Mouse (Mus musculus) limb, embryonic 13.5 days (tissue): ENCODE measurements around the gene Yju2. TPM values are rescaled to one million over a fixed set of nuclear protein-coding genes. Genes with fewer than 3 reads are reported as not detected.
"Not testable (repeated sequence)": the region's sequence is repeated elsewhere in the genome, so short reads cannot be mapped to it uniquely, and the experiment has no call there.

ENCODE experiments used
- ATAC-seq: fragments of 200-750 bp; cut with Nextera tagmentation; 2 replicates; pipeline ENCODE4 v1.8.0; 2017; ENCODE audit warnings: low read depth, moderate number of reproducible peaks, moderate TSS enrichment; ENCODE audit not compliant: low FRiP score
- H3K27ac ChIP-seq: fragments of 300-500 bp; sonication (generic); 2 replicates; pipeline ENCODE4 v1.5.1; 2015; ENCODE audit warnings: inconsistent platforms, mild to moderate bottlenecking, moderate library complexity
- H3K27me3 ChIP-seq: fragments of 300-500 bp; sonication (generic); 2 replicates; pipeline ENCODE4 v1.6.1; 2015; ENCODE audit warnings: mild to moderate bottlenecking, inconsistent platforms
- H3K36me3 ChIP-seq: fragments of 300-500 bp; sonication (generic); 2 replicates; pipeline ENCODE4 v1.6.1; 2015; ENCODE audit warnings: inconsistent platforms, mild to moderate bottlenecking, moderate library complexity
- H3K4me1 ChIP-seq: fragments of 300-500 bp; sonication (generic); 2 replicates; pipeline ENCODE4 v1.6.1; 2015; ENCODE audit warnings: inconsistent platforms
- H3K4me2 ChIP-seq: fragments of 300-500 bp; sonication (generic); replicated peaks from 2 replicates; pipeline ENCODE4 v1.6.1; 2015; ENCODE audit warnings: inconsistent platforms, mild to moderate bottlenecking, moderate library complexity
- H3K4me3 ChIP-seq: fragments of 300-500 bp; sonication (generic); 2 replicates; pipeline ENCODE4 v1.5.1; 2015; ENCODE audit warnings: moderate library complexity, mild to moderate bottlenecking, inconsistent platforms
- H3K9ac ChIP-seq: fragments of 300-500 bp; sonication (generic); 2 replicates; pipeline ENCODE4 v1.6.1; 2015; ENCODE audit warnings: mild to moderate bottlenecking, inconsistent platforms
- H3K9me3 ChIP-seq: fragments of 300-500 bp; sonication (generic); 2 replicates; pipeline ENCODE4 v1.6.1; 2016; ENCODE audit warnings: inconsistent platforms
- WGBS: fragments of 180-500 bp; shearing (Covaris S2); methylation state at CpG from one replicate; pipeline ENCODE4 v1.1.7; 2015; 5-methylcytosine and 5-hydroxymethylcytosine counted together
- polyA plus RNA-seq: library from polyadenylated mRNA; unstranded; fragments of >200 nt; fragmentation: Nextera tagmentation; extraction: Ambion mirVana; gene quantifications from 2 replicates; pipeline ENCODE4 v1.2.1, GENCODE M21; 2015

Yju2 gene
- polyA plus RNA-seq: 25.5 and 27.8 TPM in 2 replicates

GRCm38 (mm10) chr17:55958918-55959728 lies at the start of gene Yju2:
TSS of gene Yju2 (plus strand) at chr17:55959099.
- no peaks in the 10 kb centered on the region for H3K9me3 ChIP-seq
- peak within 1 kb of the TSS; percentile 51 for H3K4me3 ChIP-seq
- peak within 1 kb of the TSS; percentile 78 for H3K4me2 ChIP-seq
- H3K27ac ChIP-seq: peak within 1 kb of the TSS; percentile 90
- H3K9ac ChIP-seq: peak within 1 kb of the TSS; percentile 70
- peak; percentile 93 for ATAC-seq
- H3K27me3 ChIP-seq: peaks cover 17% of the 10 kb centered on the region
- peaks cover 29% of the 10 kb centered on the region for H3K4me1 ChIP-seq
- WGBS: under 1% methylated on average over 45 of the region's 46 CpGs
- H3K36me3 ChIP-seq: peaks cover 31% of the 10 kb centered on the region

DNA sequence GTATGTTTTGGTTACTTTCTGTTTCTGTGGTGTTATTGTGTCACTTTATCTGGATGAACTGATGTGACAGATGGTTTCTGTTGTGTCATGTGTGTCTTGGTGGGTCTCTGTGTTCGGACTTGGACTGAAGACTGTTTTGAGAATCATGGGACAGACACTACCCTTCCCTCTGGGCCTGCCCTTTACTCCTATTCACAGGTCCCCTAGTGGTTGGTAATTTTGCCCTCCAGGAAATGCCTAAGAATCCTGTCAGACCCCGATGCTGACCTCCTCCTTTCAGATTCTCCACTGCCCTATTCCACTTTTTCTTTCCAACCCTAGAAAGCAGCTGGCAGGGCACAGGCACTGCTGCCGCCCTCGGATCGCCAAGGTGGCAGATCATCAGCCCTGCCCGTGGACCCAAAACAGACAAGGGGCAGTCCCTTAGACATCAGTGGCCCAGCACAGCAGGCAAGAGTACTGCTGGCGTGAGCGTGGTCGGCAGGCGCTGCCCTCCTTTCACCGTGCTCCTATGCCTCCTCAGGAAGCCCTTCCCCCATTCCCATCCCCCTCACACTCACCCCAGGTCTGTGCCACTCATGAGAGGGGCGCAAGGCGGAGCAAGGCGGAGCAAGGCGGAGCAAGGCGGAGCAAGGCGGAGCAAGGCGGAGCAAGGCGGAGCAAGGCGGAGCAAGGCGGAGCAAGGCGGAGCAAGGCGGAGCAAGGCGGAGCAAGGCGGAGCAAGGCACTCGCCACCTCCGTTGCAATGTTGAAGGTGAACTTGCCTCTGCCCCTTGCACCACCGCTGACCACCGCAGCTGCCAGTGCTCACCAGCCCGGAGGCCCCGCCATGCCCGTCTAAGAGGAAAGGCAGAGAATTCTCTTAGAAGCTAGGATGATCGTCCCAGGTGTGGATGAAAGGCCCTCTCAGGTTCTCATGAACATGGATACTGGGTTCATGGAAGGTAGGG lies 27.1 kb upstream of the Yju2 start:
- Histone ChIP-seq H3K4me3 (peak overlapping the region; percentile 64), H3K27ac (peak overlapping the region; percentile 65), H3K9ac (peak overlapping the region; percentile 78), H3K9me3 (0 out of 2 replicates have a peak, but pooled peaks cover 3% of the 10 kb centered on the region), H3K4me2 (peak overlapping the region; percentile 75), H3K4me1 (0 out of 2 replicates have a peak, but pooled peaks cover 6% of the 10 kb centered on the region), H3K27me3 (no peaks in the 10 kb centered on the region), H3K36me3 (0 out of 2 replicates have a peak, but pooled peaks cover 3% of the 10 kb centered on the region)
- peak; percentile 97 for ATAC-seq
- WGBS: 3% methylated on average over 33 of the region's 33 CpGs

GRCm38 (mm10) chr17:55932635-55933034 lies 26.3 kb upstream of the Yju2 start:
- no peak for ATAC-seq
- H3K36me3 ChIP-seq: 0 out of 2 replicates have a peak, but pooled peaks cover 3% of the 10 kb centered on the region
- 0 out of 2 replicates have a peak, but pooled peaks cover 6% of the 10 kb centered on the region for H3K4me1 ChIP-seq
- 79% methylated on average over 2 of the region's 2 CpGs for WGBS
- H3K9ac ChIP-seq: peak overlapping the region; percentile 72; the same call in 1 of the 2 replicates
- peak overlapping the region; percentile 75 for H3K4me2 ChIP-seq
- H3K9me3 ChIP-seq: 0 out of 2 replicates have a peak, but pooled peaks cover 6% of the 10 kb centered on the region
- no peak overlapping the region for H3K27ac ChIP-seq
- H3K27me3 ChIP-seq: no peaks in the 10 kb centered on the region
- H3K4me3 ChIP-seq: peak overlapping the region; percentile 64

GRCm38 (mm10) chr17:55933191-55933590 lies 25.7 kb upstream of the Yju2 start:
- Histone ChIP-seq H3K27me3 (no peaks in the 10 kb centered on the region), H3K4me1 (0 out of 2 replicates have a peak, but pooled peaks cover 6% of the 10 kb centered on the region), H3K9ac (no peak overlapping the region), H3K4me3 (0 out of 2 replicates have a peak overlapping the region, but pooled peaks have one; percentile 64), H3K27ac (no peak overlapping the region), H3K36me3 (peaks cover 6% of the 10 kb centered on the region), H3K9me3 (0 out of 2 replicates have a peak, but pooled peaks cover 9% of the 10 kb centered on the region), H3K4me2 (peak overlapping the region; percentile 75)
- 94% methylated on average over 15 of the region's 15 CpGs for WGBS
- ATAC-seq: no peak

DNA sequence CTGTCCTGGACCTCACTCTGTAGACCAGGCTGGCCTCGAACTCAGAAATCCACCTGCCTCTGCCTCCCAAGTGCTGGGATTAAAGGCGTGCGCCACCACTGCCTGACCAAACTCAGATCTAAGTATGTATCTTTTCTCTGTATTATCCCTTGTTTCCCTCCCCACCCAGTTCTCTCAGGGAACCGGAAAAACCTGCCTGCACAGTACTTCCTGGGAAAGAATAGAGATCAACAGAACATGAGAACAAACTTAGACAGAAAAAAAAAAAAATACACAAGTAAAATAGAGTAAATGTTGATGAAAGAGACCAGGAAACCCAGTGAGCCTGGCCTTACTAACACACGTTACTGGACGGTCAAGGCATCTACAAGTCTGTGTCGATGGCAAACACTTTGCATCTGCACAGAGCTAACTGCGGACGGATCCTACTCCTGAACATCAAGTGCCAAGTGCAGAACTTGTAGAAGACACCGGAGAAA lies 14.5 kb upstream of the Yju2 start:
- peak overlapping the region; percentile 55; the same call in 1 of the 2 replicates for H3K27ac ChIP-seq
- not testable (repeated sequence) for ATAC-seq, H3K27me3 ChIP-seq, H3K4me1 ChIP-seq, H3K9me3 ChIP-seq
- peak overlapping the region; percentile 53 for H3K4me3 ChIP-seq
- H3K9ac ChIP-seq: peak overlapping the region; percentile 72; the same call in 1 of the 2 replicates
- 34% methylated on average over 10 of the region's 10 CpGs for WGBS
- peaks cover 18% of the 10 kb centered on the region for H3K36me3 ChIP-seq
- peak overlapping the region; percentile 83 for H3K4me2 ChIP-seq

DNA sequence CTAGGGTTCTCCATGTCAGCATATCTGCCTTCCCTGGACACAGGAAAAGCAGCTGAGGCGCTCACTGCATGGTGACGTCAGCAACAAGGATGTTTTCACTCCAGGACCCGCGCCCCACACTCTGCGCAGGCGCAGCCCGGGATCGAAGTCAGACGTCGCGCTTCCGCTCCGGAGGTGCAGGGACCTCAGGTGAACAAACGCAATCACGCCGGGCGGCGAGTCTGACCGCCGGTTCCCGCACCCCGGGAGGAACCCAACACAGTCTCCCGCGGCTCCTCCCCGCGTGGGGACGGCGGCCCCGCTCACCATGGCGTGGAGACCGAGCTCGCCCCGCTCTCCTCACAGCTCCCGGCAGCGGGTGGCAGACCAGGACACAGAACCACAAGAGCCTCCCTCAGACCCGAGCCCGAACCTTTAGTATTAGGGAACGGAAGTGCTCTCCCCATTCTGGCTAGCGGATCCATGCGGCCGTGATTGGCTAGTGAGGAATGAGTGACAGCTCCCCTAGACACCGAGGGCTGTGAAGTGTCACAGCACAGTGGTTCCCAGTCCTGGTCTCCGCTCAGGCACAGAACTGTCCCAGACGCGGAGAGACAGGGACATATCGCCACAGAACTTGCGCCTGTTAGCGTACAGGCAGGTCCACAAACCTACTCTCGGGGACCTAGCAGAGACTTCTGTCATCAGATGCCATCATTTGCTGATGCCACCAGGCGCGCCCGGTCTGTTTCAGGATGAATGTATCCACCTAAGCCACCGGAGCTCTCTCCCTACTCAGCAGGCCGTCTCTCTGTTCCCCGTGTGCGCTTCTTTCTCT lies 13.8 kb upstream of the Yju2 start:
- ATAC-seq: peak; percentile 96
- H3K4me1 ChIP-seq, H3K27me3 ChIP-seq, H3K9me3 ChIP-seq: not testable (repeated sequence)
- H3K4me2 ChIP-seq: peak overlapping the region; percentile 83
- H3K36me3 ChIP-seq: peaks cover 12% of the 10 kb centered on the region
- H3K4me3 ChIP-seq: peak overlapping the region; percentile 53
- under 1% methylated on average over 56 of the region's 56 CpGs for WGBS
- peak overlapping the region; percentile 72 for H3K9ac ChIP-seq
- peak overlapping the region; percentile 91 for H3K27ac ChIP-seq

- 20% methylated on average over 5 of the region's 5 CpGs for WGBS
- peaks cover 9% of the 10 kb centered on the region; the same call in 1 of the 2 replicates for H3K27me3 ChIP-seq
- peaks cover 6% of the 10 kb centered on the region for H3K36me3 ChIP-seq
- 0 out of 2 replicates have a peak, but pooled peaks cover 5% of the 10 kb centered on the region for H3K4me1 ChIP-seq
- peak overlapping the region; percentile 91; the same call in 1 of the 2 replicates for H3K27ac ChIP-seq
- H3K4me2 ChIP-seq: peak overlapping the region; percentile 83
- peak overlapping the region; percentile 72 for H3K9ac ChIP-seq
- H3K9me3 ChIP-seq: no peaks in the 10 kb centered on the region
- ATAC-seq: no peak
- peak overlapping the region; percentile 53 for H3K4me3 ChIP-seq
These were observed 13.2 kb upstream of the Yju2 start for GRCm38 (mm10) chr17:55945696-55946095.

DNA sequence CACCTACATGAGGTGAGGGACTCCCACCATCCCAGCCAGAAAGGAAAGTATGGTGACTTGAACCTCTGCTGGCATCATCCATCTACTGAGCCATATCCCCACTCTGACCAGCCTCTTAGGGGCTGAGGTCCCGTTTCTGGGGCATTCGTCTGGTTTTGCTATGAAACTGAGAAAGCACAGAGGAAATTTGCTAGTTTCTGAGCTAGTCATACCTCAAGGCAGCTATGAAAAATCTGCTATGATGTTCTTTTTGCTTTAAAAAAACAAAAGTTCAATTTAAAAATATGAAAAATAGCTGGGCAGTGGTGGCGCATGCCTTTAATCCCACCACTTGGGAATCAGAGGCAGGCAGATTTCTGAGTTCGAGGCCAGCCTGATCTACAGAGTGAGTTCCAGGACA lies 10.3 kb upstream of the Yju2 start:
- no peaks in the 10 kb centered on the region for H3K9me3 ChIP-seq
- H3K4me3 ChIP-seq: no peak overlapping the region
- no peak overlapping the region for H3K27ac ChIP-seq
- ATAC-seq: no peak
- WGBS: 85% methylated on average over 4 of the region's 4 CpGs
- H3K4me2 ChIP-seq: no peak overlapping the region
- no peaks in the 10 kb centered on the region for H3K36me3 ChIP-seq
- peaks cover 22% of the 10 kb centered on the region; the same call in 1 of the 2 replicates for H3K27me3 ChIP-seq
- no peak overlapping the region for H3K9ac ChIP-seq
- 0 out of 2 replicates have a peak, but pooled peaks cover 5% of the 10 kb centered on the region for H3K4me1 ChIP-seq

GRCm38 (mm10) chr17:55949400-55949799 lies 9.5 kb upstream of the Yju2 start, which contains the start of gene Zfp119b:
TSS of gene Zfp119b (minus strand) at chr17:55949500.
- WGBS: 91% methylated on average over 2 of the region's 2 CpGs
- H3K27me3 ChIP-seq: peaks cover 30% of the 10 kb centered on the region
- H3K36me3 ChIP-seq: no peaks in the 10 kb centered on the region
- 0 out of 2 replicates have a peak, but pooled peaks cover 5% of the 10 kb centered on the region for H3K4me1 ChIP-seq
- ATAC-seq: no peak
- no peak within 1 kb of the TSS for H3K27ac ChIP-seq
- H3K9ac ChIP-seq: no peak within 1 kb of the TSS
- H3K9me3 ChIP-seq: no peaks in the 10 kb centered on the region
- H3K4me2 ChIP-seq: no peak within 1 kb of the TSS
- H3K4me3 ChIP-seq: no peak within 1 kb of the TSS

DNA sequence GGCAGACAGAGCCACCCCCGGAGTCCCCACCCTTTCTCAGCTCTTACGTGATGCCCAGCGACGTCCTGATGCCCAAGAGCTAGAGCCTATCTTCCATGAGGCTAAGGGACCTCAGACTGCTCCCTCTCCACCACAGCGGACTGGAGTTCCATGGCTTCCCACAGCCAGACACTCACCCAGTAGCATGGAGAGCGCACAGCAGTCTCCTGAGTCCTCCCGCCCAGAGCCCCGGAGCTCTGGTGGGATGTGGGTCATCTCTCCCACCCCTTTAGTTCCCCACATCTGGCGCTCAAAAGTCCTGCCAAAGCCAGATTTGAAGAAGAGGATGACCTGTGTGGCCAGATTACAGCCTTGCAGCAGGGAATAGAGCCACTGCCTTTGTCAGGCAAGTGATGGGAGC lies 8.3 kb upstream of the Yju2 start:
- ATAC-seq: no peak
- no peaks in the 10 kb centered on the region for H3K9me3 ChIP-seq
- H3K27ac ChIP-seq: no peak overlapping the region
- no peak overlapping the region for H3K4me2 ChIP-seq
- H3K36me3 ChIP-seq: no peaks in the 10 kb centered on the region
- no peak overlapping the region for H3K9ac ChIP-seq
- H3K4me3 ChIP-seq: no peak overlapping the region
- 0 out of 2 replicates have a peak, but pooled peaks cover 3% of the 10 kb centered on the region for H3K4me1 ChIP-seq
- peaks cover 42% of the 10 kb centered on the region for H3K27me3 ChIP-seq
- WGBS: 70% methylated on average over 9 of the region's 9 CpGs

- no peak for ATAC-seq
- peaks cover 10% of the 10 kb centered on the region; the same call in 1 of the 2 replicates for H3K4me1 ChIP-seq
- no peak overlapping the region for H3K27ac ChIP-seq
- no peak overlapping the region for H3K4me3 ChIP-seq
- H3K9me3 ChIP-seq: no peaks in the 10 kb centered on the region
- no peak overlapping the region for H3K9ac ChIP-seq
- peaks cover 43% of the 10 kb centered on the region for H3K27me3 ChIP-seq
- no peaks in the 10 kb centered on the region for H3K36me3 ChIP-seq
- H3K4me2 ChIP-seq: no peak overlapping the region
These were observed 6.9 kb upstream of the Yju2 start for GRCm38 (mm10) chr17:55952041-55952440.
